Mouse (Mus musculus) yolk sac, embryonic 10.5 days (tissue): Measurements from ENCODE around the gene Tyrobp.

ENCODE experiments used
- DNase-seq: peaks from one replicate; pipeline ENCODE4 v3.0.0-alpha.2; 2017; ENCODE audit warnings: low spot score

The Tyrobp gene

GRCm38 (mm10) chr7:30463568-30463967, 50.0 kb downstream of the Tyrobp start:
- DNase-seq: no peak

- no peak for DNase-seq
These were observed 50.4 kb downstream of the Tyrobp start for GRCm38 (mm10) chr7:30463996-30464395.

DNA sequence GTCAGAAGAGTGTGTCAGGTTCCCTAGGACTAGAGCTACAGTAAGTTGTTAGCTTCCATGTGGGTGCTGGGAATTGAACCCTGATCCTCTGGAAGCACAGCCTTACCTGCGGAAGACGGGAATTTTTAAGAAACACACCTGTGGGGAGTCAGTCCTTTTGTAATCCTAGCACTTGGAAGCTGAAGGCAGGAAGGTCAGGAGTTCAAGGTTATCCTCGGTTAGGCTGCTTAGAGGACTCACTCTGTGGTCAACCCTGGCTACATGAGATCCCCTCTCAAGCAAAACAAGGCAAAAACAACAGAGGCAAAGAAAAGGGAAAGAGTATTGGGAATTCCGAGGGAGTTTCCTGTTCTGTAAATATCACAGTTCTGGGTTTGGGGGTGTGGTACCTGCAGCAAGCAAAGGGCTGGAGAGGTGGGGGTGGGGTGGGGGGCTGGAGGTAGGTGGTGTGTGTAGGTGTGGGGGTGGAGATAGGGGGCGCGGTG, 51.3 kb downstream of the Tyrobp start:
- DNase-seq: no peak
